Comparison of ENCODE assay signal across 9 mouse cellular contexts in genomic region chr2:170002594-170003504, GRCm38 (mm10).
DNase-seq lines count a peak whose midpoint lies in the region; ATAC-seq and TF ChIP-seq lines count a peak whose summit lies in the region.
"Had no signal": no experiment of that assay in that cellular context is flagged by ENCODE, and none has a peak within 500 bp of the region (broad histone marks: within the 10 kb centered on the region; RNA-seq: fewer than 3 reads in every experiment).

No protein-coding gene starts in this region.

- WGBS in heart, embryonic 12.5 days, result 77% methylated on average over 25 of the region's 25 CpGs

- H3K27me3 ChIP-seq in testis, adult 2 months (ENCODE audit: control insufficient read depth, insufficient read depth, low read length), result no peaks in the 10 kb centered on the region
- H3K27me3 ChIP-seq in heart, embryonic 12.5 days (replicated peaks), result no peaks in the 10 kb centered on the region
- H3K27me3 ChIP-seq: neural tube, embryonic 12.5 days had no signal

- TF ChIP-seq CTCF in brain, embryonic 14.5 days (IDR thresholded peaks at IDR 0.05; ENCODE audit: borderline replicate concordance, extremely low read depth, insufficient read depth, insufficient read length), result no peak
- TF ChIP-seq CTCF in left cerebral cortex, adult 2 months (IDR thresholded peaks at IDR 0.05), result peak; percentile 4; the same call in 1 of the 2 replicates
- no peak for TF ChIP-seq CTCF in testis, adult 2 months (IDR thresholded peaks at IDR 0.05; ENCODE audit: control insufficient read depth, insufficient read depth, insufficient replicate concordance, low read depth, low read length)

- no peak for TF ChIP-seq POLR2A in brain, embryonic 14.5 days (IDR thresholded peaks at IDR 0.05; ENCODE audit: borderline replicate concordance, extremely low read depth, insufficient read depth, insufficient read length, poor library complexity, severe bottlenecking)
- TF ChIP-seq POLR2A in testis, adult 2 months (IDR thresholded peaks at IDR 0.05; ENCODE audit: control insufficient read depth, low read depth, low read length), result no peak; the same call in none of the 2 replicates

- H3K36me3 ChIP-seq in testis, adult 2 months (ENCODE audit: control insufficient read depth, insufficient read depth, low read length), result no peaks in the 10 kb centered on the region
- H3K36me3 ChIP-seq in heart, embryonic 12.5 days, result no peaks in the 10 kb centered on the region
- H3K36me3 ChIP-seq: neural tube, embryonic 12.5 days had no signal

- H3K9ac ChIP-seq in heart, embryonic 12.5 days, result no peak overlapping the region
- H3K9ac ChIP-seq: neural tube, embryonic 12.5 days had no signal

- peaks cover 14% of the 10 kb centered on the region for H3K4me1 ChIP-seq in testis, adult 2 months (ENCODE audit: control insufficient read depth, insufficient read depth, low read length)
- 0 out of 2 replicates have a peak, but pooled peaks cover 12% of the 10 kb centered on the region for H3K4me1 ChIP-seq in heart, embryonic 12.5 days (replicated peaks)

- no peak for ATAC-seq in heart, embryonic 12.5 days (ENCODE audit: insufficient number of reproducible peaks, low FRiP score)

- 0 out of 2 replicates have a peak overlapping the region, but pooled peaks have one; percentile 8 for H3K4me3 ChIP-seq in left cerebral cortex, adult 2 months
- H3K4me3 ChIP-seq in testis, adult 2 months (ENCODE audit: control insufficient read depth, low read depth, low read length), result peak overlapping the region; percentile 52
- H3K4me3 ChIP-seq in heart, embryonic 12.5 days, result no peak overlapping the region
- H3K4me3 ChIP-seq: neural tube, embryonic 12.5 days had no signal

- peaks cover 2% of the 10 kb centered on the region for H3K9me3 ChIP-seq in heart, embryonic 12.5 days (replicated peaks)
- H3K9me3 ChIP-seq: neural tube, embryonic 12.5 days had no signal

- no peak overlapping the region for H3K27ac ChIP-seq in left cerebral cortex, adult 2 months
- peak overlapping the region; percentile 73 for H3K27ac ChIP-seq in testis, adult 2 months (ENCODE audit: control insufficient read depth, insufficient read depth, low read depth, low read length)
- H3K27ac ChIP-seq in heart, embryonic 12.5 days (ENCODE audit: poor library complexity, severe bottlenecking), result no peak overlapping the region
- H3K27ac ChIP-seq: neural tube, embryonic 12.5 days had no signal

- H3K4me2 ChIP-seq in heart, embryonic 12.5 days, result no peak overlapping the region
- H3K4me2 ChIP-seq: neural tube, embryonic 12.5 days had no signal

- DNase-seq in gastrocnemius, adult 18-20 months (ENCODE audit: low spot score), result peak; percentile 63
- no peak for DNase-seq in gastrocnemius, postnatal 4 days (ENCODE audit: low spot score in 2 of 2)
- DNase-seq in brain, embryonic 14.5 days (ENCODE audit: low read depth), result peak; percentile 69
- peak; percentile 26 to 54 for DNase-seq in gastrocnemius, adult 8-10 months (ENCODE audit: low spot score in 2 of 2)
- peak; percentile 31 to 33 for DNase-seq in left cerebral cortex, adult 2 months (ENCODE audit: extremely low spot score in 1 of 2, low spot score in 2 of 2)
- peak; percentile 81 for DNase-seq in lung, postnatal 36 days

- intact Hi-C loops in left cerebral cortex, adult 2 months (cut with DNase I), result no loop called here

Comparison
In these comparisons a context has a peak if more than half of its experiments do, and no peak if none do; other contexts are left out.
1. DNase-seq: peak in gastrocnemius, adult 18-20 months (single experiment), brain, embryonic 14.5 days (single experiment), gastrocnemius, adult 8-10 months (2 of 2), left cerebral cortex, adult 2 months (2 of 2) and lung, postnatal 36 days (single experiment); none in gastrocnemius, postnatal 4 days (0 of 2).